Mouse (Mus musculus) lung, postnatal 0 days (tissue): ENCODE data around the gene Sept12.

Experiments
- CTCF ChIP-seq: IDR thresholded peaks from 2 replicates; pipeline ENCODE4 v1.5.1; 2016; ENCODE audit warnings: antibody characterized with exemption, mild to moderate bottlenecking
- EP300 ChIP-seq: IDR thresholded peaks from 2 replicates; pipeline ENCODE4 v1.6.1; 2016; ENCODE audit warnings: antibody characterized with exemption, mild to moderate bottlenecking, control low read depth

GRCm38 (mm10) chr16:4963346-4963745 lies 34.3 kb downstream of the Sept12 start:
- TF ChIP-seq EP300 = no peak
- no peak for TF ChIP-seq CTCF
